Mouse (Mus musculus): ENCODE results near the gene Slc9a2.

Slc9a2 gene

DNA sequence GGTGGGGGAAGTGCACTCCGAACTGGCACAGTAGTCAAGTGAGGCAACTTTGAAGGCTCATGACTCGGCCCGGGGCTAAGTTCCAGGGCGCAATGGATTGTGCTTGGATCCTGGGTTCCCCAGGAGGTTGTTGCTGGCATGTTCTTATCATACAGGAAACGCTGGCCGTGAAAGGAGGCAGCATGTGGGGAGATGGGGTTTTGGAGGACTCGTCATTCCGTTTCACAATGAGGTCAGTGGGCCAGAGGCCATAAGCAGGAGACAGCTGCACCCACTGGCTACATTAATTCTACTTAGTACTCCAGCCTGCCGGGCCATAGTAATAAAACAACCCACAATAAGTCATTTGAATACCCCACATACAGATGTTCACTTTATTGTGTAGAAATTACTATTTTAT lies 34.6 kb downstream of the Slc9a2 start:
- DNase-seq (ENCODE audit: low read depth, low spot score), result no peak

DNA sequence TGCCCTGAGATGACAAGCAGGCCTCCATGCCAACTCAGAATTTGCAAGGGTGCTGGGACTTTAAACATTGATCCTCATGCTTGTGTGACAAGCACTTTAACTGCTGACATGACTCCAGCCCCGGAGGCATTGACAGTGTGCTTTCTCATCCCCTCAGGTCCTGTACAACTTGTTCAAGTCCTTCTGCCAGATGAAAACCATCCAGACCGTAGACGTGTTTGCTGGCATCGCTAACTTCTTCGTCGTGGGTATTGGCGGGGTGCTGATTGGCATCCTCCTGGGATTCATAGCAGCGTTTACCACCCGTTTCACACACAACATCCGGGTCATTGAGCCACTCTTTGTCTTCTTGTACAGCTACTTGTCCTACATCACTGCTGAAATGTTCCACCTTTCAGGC lies 45.7 kb downstream of the Slc9a2 start:
- DNase-seq (ENCODE audit: low read depth, low spot score), result no peak

DNA sequence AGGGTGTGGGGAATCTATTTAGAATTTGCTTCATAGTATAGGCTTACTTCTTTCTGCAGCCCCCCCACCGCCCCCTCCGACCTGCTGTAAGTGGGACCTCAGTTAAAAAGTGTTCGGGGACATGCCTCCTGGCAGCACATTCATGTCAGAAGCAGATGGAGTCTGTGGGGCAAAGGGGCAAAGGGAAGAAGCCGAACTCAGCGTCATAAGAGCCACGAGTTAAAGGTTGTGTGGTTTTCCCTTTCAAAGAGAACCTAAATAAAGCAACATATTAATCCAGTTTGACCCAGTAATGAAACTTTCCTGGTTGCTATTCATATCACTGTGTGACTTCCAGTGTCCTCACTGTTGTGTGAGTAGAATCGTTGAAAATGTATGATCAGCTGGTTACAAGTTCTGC lies 47.0 kb downstream of the Slc9a2 start:
- DNase-seq (ENCODE audit: low read depth, low spot score), result no peak

DNA sequence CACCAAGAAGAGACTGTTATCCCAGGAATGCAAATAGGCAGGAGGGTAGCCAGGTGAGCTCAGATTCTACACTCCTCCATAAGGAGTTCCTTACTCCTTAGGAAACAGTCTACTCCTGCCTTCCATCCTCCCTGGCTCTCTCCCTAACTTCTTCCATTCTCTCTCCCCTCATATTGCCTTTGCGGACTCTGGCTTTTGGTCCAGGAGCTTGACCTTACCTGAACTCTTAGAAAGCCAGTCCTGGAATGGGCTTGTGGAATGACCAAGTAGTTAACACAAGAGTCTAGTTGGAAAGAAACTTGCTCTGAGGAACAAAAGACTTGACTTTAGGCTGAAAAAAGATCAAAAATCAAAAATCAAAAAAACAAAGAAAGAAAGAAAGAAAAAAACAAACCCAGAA lies 48.3 kb downstream of the Slc9a2 start:
- DNase-seq (ENCODE audit: low read depth, low spot score), result no peak

DNA sequence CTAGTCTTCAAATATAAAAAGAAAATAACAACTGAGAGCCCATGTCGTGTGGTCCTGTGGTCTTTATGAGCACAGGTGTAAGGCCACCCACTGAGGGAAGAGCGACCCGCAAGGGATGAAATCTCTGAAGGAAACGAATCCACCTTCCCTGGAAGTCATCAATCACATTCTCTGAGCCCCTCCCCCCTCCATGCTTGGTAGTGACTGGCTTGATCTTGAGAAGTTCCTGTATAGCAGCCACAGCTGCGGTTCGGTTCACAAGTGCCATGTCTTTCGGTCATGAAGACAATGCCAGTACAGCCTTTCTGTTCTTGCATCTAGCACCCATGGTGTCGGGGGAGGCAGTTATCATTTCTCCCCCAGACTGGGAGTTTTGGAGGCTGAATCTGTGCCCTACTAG lies 57.3 kb downstream of the Slc9a2 start:
- DNase-seq (ENCODE audit: low read depth, low spot score), result no peak

DNA sequence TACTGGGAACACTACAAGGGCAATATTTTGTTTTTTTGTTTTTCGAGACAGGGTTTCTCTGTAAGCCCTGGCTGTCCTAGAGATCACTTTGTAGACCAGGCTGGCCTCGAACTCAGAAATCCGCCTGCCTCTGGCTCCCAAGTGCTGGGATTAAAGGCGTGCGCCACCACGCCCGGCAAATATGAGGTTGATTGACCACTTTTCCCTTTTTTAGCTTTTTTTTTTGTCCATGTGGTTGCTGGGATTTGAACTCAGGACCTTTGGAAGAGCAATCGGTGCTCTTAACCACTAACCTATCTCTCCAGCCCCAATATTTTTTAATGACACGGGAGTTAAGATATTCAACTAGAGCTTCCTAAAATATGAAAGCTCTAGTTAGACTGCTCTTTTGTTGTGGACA lies 57.9 kb downstream of the Slc9a2 start:
- peak; percentile 4 for DNase-seq (ENCODE audit: low read depth, low spot score)

DNA sequence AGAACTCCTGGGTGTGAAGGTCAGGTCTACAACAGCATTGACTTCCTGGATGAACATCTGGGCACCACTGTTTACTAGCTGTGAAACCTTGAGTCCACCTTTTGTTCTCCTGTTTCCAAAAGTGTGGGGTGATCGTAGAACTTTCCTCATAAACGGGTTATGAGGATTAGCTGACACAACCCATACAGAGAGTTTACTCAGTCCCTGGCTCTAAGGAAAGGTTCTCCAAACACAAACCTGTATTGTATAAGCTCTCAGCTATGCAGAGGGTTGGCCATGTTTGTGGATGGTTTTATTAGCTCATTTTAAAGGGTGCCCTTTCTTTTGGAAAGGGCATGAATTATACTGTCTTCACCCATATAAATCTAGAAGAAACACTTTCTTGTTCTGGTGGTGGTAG lies 60.4 kb downstream of the Slc9a2 start:
- DNase-seq (ENCODE audit: low read depth, low spot score), result no peak

DNA sequence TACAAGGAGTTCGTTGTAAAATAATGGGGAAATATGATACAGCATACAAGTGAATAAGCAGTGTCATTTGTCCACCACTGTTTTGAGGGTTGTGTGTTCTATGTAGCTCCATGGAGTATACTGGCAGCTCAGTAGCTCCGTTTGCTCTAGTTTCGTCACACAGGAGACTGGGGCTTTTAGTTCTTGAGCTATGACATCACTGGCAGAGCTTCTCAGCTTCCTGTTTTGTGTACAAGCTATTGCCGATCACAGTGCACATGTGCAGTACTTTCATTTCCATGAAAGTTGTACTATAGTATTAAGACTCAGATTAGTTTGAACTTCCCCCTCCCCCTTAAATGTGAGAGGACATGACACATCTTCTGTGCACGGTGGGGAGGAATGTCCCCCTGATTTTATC lies 65.7 kb downstream of the Slc9a2 start:
- DNase-seq (ENCODE audit: low read depth, low spot score), result no peak

DNA sequence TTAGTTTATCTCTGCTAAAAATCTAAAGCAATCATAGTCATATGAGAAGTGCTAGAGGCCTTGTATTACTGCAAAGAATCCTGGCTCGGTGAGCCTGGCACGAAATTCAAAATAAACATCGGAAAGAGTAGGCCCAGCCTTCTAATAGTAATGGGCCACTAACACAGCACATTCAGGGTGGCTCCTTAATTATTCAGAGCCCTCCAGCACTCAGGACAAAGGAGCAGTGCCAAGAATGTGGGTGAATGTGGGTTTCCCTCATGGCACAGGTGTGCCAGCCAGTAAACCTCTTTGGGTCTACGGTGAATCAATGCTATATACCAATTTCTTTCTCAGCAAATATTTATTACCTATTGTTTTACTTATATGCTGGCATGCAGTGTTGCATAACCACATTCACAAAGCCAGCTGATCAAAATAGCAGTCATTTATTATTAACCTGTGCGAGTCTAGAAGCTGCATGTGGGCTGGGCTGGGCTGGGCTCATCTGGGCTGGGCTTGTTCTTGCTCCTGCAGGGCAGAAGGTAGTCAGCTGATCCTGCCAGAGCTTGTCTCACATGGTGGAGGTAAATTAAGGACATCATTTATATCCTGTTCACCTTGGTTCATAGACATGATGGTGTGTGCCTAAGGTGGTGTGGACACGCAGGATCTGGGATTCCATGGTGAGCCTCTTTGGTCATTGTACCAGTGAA lies 79.5 kb downstream of the Slc9a2 start:
- no peak for DNase-seq (ENCODE audit: low read depth, low spot score)

DNA sequence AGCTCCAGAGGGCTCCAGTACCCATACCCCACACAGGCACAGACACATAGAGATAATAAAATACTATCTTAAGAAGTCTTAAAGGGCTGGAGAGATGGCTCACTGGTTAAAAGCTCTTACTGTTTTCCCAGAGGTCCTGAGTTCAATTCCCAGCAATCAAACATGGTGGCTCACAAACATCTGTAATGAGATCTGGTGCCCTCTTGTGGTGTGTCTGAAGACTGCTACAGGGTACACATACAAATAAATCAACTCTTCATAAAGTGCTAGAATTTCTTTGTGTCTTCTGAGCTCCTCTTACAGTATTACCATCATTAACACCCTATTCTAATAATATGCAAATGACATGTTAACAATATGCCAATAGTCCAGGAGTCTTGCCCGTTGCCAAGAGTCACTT lies 83.7 kb downstream of the Slc9a2 start:
- no peak for DNase-seq (ENCODE audit: low read depth, low spot score)

DNA sequence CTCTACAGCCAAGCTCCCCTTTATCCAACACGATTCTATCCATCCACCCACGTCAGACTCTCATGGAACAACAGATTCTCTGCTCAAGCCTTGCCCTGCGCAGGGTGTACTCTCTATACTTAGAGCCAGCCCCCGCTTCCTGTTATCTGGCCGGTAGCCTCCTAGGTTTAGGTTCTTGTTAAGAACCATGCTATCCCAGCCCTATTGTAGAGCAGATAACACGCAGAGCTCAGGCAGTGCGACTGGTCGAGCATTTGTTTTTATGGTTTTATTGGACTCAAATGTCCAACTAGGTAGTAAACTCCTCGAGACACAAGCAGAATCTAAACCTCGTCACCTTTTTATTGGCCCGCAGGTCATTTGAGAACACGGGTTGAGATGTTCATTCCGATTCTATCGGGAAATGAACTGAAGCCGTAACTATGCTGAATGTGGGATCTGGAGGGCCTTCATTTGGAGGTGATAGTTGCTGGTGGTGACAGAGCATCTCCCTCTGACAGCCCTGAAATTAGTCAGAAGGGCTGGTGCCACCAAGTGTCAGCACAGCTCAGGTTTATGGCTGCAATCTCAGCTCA lies 84.4 kb downstream of the Slc9a2 start:
- DNase-seq (ENCODE audit: low read depth, low spot score), result no peak

DNA sequence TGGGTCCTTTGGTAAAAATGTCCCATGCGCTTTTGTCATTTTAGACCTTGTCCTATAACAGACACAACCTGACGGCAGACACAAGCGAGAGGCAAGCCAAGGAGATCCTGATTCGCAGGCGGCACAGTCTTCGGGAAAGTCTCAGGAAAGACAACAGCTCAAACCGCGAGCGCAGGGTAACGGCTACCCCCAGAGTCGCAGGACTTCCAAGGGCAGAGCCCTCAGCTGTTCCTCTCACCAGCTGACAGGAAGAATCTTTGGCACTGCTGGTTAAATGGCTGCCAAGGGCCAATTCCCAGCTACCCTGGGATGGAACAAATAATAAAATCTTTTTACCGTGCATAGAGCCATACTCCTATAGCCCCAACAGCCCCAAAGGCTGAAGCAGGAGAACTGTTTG lies 85.1 kb downstream of the Slc9a2 start:
- no peak for DNase-seq (ENCODE audit: low read depth, low spot score)

DNA sequence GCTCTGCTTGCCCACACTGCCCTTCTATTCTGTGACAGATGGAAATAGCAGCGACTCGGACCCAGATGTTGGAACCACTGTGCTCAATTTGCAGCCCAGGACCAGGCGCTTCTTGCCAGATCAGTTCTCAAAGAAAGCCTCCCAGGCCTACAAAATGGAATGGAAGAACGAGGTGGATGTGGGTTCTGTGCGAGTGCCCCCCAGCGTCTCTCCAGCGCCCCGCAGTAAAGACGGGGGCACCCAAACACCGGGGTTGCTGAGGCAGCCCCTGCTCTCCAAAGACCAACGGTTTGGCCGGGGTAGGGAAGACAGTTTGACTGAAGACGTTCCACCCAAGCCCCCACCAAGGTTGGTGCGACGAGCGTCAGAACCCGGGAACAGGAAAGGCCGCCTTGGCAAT lies 87.2 kb downstream of the Slc9a2 start:
- no peak for DNase-seq (ENCODE audit: low read depth, low spot score)

DNA sequence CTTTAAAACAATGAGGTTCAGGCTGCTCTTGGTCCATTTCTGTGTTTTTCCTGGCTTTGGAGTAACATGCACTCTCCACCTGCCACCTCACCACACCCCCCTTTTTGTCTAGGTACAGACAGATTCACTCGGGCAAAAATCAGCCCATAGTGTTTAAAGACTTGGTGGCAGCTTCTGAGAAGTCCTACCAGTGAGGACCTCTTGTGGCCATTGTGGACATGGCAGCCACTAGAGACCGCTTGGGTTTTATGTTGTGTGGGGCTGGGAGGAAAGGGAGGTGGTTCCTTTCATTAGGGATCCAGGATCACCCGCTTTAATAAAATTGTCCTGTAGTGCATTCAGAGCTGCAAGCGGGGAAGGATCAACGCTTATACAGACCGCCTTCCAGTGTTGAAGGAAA lies 88.2 kb downstream of the Slc9a2 start:
- peak; percentile 48 for DNase-seq (ENCODE audit: low read depth, low spot score)

DNA sequence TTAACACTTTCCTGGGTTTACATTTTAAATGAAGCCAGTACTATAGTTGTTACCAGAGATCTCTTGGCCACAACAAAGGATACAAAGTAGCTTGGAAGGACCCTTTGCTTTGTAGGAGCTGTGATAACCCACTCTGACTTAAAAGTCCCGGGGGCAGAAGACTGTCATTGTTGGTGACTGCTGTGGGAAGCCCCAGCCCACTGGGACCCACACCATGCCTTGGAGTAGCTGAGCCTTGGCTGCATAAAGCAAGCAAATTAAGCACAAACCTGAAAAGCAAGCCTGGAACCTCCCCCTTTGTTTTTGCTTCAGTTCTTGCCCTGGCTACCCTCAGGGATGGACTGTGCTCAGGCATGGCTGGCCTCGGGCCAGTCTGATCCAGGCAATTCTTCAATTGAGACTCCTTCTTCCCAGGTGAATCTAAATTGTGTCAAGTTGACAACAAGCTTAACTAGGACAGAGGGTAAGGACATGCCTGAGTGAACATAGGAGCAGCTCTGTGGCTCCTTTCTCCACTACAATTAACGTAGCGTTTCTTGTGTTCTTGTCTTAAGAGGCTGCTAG lies 89.0 kb downstream of the Slc9a2 start:
- DNase-seq (ENCODE audit: low read depth, low spot score), result no peak

DNA sequence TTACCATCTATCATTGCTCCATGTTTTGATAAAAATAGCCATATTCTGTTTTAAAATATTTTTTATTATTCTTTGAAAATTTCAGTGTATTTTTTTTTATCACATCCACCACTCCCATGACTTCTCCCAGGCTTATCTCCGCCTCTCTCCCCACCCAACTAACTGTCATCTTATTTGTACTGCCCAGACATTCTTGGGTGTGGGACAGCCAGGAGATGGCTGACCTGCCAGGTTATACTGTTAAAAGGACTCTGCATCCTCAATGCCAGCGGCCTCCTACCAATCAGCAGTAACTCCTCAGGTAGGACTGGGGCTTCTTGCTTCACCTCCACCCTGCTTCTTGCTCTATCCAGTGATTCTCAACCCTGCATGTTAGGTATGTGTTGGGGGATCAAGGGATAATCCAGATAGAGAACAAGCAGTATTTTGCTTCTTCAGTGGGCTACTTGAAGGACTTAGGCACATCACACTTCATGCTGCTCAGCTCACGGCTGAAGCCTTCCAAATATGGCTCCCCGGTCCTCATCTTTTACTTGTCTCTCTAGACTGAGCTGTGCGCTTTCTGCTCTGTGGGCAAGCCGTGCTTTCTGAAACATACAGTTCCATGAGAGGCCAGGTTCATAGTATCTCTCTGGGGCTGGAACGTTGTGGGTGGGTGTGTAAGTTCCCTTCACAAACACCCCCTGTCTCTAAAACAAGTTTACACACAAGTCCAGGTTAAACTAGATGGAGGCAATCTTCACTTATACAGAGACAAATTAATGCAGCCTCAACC lies 91.0 kb downstream of the Slc9a2 start:
- no peak for DNase-seq (ENCODE audit: low read depth, low spot score)

DNA sequence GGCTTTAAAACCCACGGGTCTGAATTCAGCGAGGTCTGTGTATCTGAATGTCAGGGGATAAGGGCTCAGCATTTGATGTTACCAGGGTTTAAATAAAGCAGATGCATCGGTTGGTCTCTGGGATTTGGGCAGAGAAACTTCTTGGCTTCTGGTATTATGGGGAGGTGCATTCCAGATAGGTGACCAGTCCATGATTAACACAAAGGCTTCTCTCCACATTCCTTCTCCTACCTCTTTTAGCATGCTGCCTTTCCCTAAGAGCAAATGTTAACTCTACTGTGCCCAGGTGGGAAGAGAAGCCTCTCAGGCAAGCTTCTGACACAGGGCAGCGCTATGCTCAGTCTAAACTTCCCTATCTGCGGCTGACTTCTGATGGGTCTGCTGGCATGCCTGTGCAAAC lies 92.9 kb downstream of the Slc9a2 start:
- DNase-seq (ENCODE audit: low read depth, low spot score), result no peak

DNA sequence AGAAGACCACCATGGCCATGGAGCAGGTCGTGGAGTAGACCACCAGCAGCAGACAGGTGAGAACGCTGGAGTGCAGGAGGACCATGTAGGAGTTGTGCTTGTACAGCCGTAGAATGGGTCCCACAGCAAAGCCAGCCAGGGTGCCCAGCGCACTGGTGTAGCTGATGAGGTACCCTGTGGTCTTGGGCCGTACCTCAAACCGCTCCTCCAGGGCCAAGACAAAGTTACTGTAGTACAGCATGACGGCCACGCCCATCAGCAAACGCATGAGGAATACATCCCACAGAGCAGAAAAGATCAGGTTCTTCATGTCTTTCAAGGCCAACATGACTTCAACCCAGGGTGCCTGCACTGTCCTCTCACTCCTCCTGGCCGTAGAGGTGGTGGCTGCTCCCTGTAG lies 93.7 kb downstream of the Slc9a2 start:
- no peak for DNase-seq (ENCODE audit: low read depth, low spot score)

DNA sequence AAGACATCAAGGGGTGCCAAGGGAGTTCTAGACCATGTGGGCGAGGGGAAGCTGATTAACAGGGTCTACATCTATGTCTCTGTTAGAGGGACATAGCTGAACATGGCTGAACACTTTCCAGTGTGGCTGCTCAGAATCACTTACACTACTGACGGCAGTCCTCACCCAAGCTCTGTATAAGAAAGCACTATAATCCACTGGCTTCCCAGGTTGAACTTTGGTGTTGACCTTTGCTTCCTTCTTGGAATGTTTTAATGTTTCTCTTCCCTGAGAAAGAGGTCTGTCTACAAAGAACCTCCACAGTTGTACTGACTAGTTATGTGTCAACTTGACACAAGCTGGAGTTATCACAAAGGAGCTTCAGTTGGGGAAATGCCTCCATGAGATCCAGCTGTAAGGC lies 95.7 kb downstream of the Slc9a2 start:
- DNase-seq (ENCODE audit: low read depth, low spot score), result no peak

DNA sequence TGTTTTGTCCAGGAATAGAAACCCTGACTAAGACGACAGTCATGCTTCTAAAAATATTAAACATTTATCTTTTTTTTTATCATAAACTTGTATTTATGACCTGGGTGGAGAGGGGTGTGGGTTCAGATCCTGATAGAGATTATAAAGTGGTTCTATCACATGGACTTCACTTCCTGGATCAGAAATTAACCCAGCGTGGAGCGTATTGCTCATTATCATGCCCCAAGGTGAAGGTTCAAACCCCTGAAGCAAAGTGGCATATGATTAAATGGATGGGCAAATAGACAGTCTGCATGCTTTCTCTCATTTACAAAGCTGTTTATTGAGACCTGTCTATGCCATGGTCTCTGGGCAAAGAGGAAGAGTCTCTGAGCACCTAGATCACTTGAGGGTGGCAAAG lies 96.4 kb downstream of the Slc9a2 start:
- DNase-seq (ENCODE audit: low read depth, low spot score), result no peak

DNA sequence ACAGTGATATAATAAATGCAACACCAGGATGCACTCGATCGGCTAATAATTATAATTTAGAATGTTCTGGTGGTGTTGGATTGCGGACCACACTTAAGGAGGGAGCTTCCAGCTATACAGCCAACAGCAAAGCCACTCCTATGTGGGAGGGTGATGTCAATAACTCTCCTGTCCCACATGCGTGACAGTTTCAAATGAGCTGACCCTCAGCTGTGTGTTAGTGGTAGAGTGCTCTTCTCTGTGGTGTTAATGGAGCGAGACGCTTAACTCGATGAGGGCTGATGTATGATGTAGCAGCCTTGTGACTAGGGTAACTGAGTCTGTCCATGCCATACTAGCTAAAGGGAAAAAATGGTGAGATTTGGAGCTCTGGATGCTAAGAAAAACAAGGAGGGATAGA lies 103.1 kb downstream of the Slc9a2 start:
- DNase-seq (ENCODE audit: low read depth, low spot score), result no peak

DNA sequence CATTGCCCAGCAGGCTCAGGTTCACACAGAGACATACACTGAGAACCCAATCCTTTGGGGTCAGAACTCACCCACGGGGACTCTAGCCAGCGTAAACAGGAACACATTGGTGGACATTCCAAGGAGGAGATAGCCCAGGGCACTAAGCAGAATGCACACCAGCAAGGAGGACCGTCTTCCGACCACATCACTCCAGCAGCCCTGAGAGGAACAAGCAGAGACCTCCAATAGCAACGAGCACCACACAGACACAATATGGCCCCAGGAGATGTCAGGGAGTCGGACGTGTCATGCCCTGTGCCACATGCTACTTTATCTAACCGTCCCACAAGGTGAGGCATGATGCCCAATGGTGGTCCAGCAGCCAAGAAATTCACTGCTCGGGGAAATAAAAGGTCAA lies 103.9 kb downstream of the Slc9a2 start:
- no peak for DNase-seq (ENCODE audit: low read depth, low spot score)

DNA sequence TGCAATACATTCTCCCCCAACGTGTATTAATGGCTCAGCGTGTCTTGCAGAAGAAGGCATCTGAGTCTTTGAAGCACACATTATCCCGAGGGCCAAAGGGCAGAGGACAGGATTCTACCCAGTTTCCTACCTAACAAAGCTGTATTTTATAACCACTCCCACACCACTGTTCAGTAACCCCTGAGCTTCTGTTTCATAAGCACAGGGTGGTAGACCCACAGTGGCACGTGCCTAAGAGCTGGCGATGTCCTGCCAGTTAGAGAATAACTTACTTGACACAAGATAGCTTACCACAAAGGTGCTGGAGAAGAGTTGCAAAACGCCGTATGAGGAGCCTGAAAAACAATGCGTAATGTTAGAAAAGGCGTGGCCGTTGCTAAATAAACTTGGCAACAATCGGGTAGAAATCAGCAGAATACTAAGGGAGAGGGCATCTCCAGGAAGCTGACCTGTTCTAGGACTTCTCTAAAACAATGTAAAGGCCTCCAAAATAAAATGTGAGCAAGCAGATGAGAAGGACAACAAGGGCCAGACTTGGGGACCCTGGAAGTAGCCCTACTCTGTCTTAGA lies 105.6 kb downstream of the Slc9a2 start:
- no peak for DNase-seq (ENCODE audit: low read depth, low spot score)
